Mouse (Mus musculus): ENCODE data around the gene Gata5.

DNA sequence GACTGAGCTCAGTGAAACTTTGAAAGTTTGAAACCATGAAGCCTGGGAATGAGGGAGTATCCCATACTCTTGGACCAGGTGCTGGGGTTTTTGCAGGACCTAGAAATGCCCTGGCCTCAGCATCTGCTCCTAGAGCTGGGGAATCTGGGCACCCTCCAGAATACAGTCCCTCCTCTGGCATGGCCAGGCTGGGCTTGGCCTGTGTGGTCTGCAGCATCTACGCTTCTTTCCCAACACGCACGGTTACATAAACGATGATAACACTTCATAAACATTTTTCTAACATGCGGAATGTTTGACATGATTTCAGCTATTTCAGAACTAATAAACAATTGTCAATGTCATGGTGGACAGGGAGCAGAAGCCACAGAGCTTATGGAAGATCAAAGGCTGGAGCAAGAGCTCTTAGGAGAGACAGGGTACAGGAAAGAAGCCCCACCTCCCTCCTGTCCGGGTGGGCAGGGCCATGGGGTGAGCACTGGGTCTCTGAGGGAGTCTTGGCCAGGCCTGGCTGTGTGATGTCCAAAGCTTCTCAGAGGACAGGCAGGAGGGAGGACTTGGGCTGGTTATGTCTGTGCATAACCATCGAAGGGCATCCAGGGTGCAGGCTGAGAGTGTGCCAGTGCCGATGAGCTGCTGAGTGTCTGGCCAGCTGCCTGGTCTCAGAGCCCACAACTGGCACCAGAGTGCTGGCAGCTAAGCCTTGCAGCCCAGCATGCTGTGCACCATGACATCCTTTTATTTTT lies 27.9 kb downstream of the Gata5 start:
- TF ChIP-seq CTCF (IDR thresholded peaks at IDR 0.05; ENCODE audit: low read depth), result no peak
- no peak for TF ChIP-seq EP300 (IDR thresholded peaks at IDR 0.05; ENCODE audit: low read depth)
